Mouse (Mus musculus) C2C12 (cell line): ENCODE measurements around the gene Cks2. TPM values are rescaled to one million over a fixed set of nuclear protein-coding genes. Genes with fewer than 3 reads are reported as not detected.

Source experiments
- H3K27me3 ChIP-seq: one replicate; pipeline ENCODE4 v1.6.1; 2011; ENCODE audit not compliant: control insufficient read depth, insufficient read depth, insufficient read length
- H3K36me3 ChIP-seq: one replicate; pipeline ENCODE4 v1.6.1; 2011; ENCODE audit not compliant: control insufficient read depth, insufficient read depth
- H3K4me3 ChIP-seq: one replicate; pipeline ENCODE4 v1.5.1; 2011; ENCODE audit warnings: mild to moderate bottlenecking, control low read depth; ENCODE audit not compliant: poor library complexity, insufficient read depth, severe bottlenecking
- H3K79me2 ChIP-seq: one replicate; pipeline ENCODE4 v1.6.1; 2011; ENCODE audit not compliant: control insufficient read depth, insufficient read depth
- H3K79me3 ChIP-seq: one replicate; pipeline ENCODE4 v1.6.1; 2011; ENCODE audit warnings: low read depth, control low read depth
- H3ac ChIP-seq: one replicate; pipeline ENCODE3; 2011; ENCODE audit warnings: low read depth; ENCODE audit not compliant: control insufficient read depth, insufficient read length
- CEBPB ChIP-seq: IDR thresholded peaks from one replicate; pipeline ENCODE4 v1.6.1; 2011; ENCODE audit warnings: low read depth, mild to moderate bottlenecking, control low read depth, moderate library complexity
- CTCF ChIP-seq: IDR thresholded peaks from one replicate; pipeline ENCODE4 v1.5.1; 2011; ENCODE audit not compliant: control insufficient read depth, insufficient read depth, insufficient read length
- FOSL1 ChIP-seq: IDR thresholded peaks from one replicate; pipeline ENCODE4 v1.8.0; 2011; ENCODE audit warnings: mild to moderate bottlenecking, low read length; ENCODE audit not compliant: poor library complexity, insufficient read depth, severe bottlenecking
- MAX ChIP-seq: IDR thresholded peaks from one replicate; pipeline ENCODE4 v1.6.1; 2011; ENCODE audit warnings: mild to moderate bottlenecking, control low read depth
- MYOD1 ChIP-seq: IDR thresholded peaks from one replicate; pipeline ENCODE4 v1.6.1; 2011; ENCODE audit warnings: low read depth; ENCODE audit not compliant: control insufficient read depth, insufficient read length
- MYOG ChIP-seq: IDR thresholded peaks from one replicate; pipeline ENCODE4 v1.6.1; 2011; ENCODE audit not compliant: control insufficient read depth, insufficient read length; ENCODE audit errors: extremely low read depth
- USF1 ChIP-seq: IDR thresholded peaks from one replicate; pipeline ENCODE4 v1.6.1; 2011; ENCODE audit warnings: low read depth, mild to moderate bottlenecking, control low read depth, moderate library complexity
- polyA plus RNA-seq: library from polyadenylated mRNA; unstranded; fragments of >200 nt; fragmentation: generic; extraction: Trizol; gene quantifications from one replicate; pipeline ENCODE4 v1.2.1, GENCODE M21; 2012; ENCODE audit warnings: missing spikeins

Gene Cks2
- polyA plus RNA-seq, 1 experiment: 167 TPM

GRCm38 (mm10) chr13:51686966-51687365 lies 41.9 kb downstream of the Cks2 start:
- no peaks in the 10 kb centered on the region for H3K27me3 ChIP-seq
- no peak overlapping the region for H3K4me3 ChIP-seq
- H3ac ChIP-seq: no peak overlapping the region
- TF ChIP-seq MYOD1 (no peak), CTCF (no peak), USF1 (no peak), FOSL1 (no peak), MAX (no peak), CEBPB (no peak), MYOG (no peak)
- H3K79me3 ChIP-seq: no peaks in the 10 kb centered on the region
- peaks cover 47% of the 10 kb centered on the region for H3K36me3 ChIP-seq
- H3K79me2 ChIP-seq: no peaks in the 10 kb centered on the region

- Histone ChIP-seq H3K4me3 (no peak overlapping the region), H3ac (no peak overlapping the region), H3K36me3 (peaks cover 31% of the 10 kb centered on the region), H3K27me3 (no peaks in the 10 kb centered on the region), H3K79me3 (no peaks in the 10 kb centered on the region), H3K79me2 (no peaks in the 10 kb centered on the region)
- TF ChIP-seq MAX (no peak), MYOG (no peak), MYOD1 (no peak), CEBPB (no peak), USF1 (no peak), FOSL1 (no peak), CTCF (no peak)
These were observed 43.7 kb downstream of the Cks2 start for GRCm38 (mm10) chr13:51688688-51689087.

- no peaks in the 10 kb centered on the region for H3K36me3 ChIP-seq
- H3K79me2 ChIP-seq: no peaks in the 10 kb centered on the region
- no peaks in the 10 kb centered on the region for H3K27me3 ChIP-seq
- TF ChIP-seq CTCF (no peak), MYOD1 (no peak), CEBPB (no peak), MYOG (no peak), FOSL1 (no peak), USF1 (no peak), MAX (no peak)
- no peaks in the 10 kb centered on the region for H3K79me3 ChIP-seq
- H3K4me3 ChIP-seq: no peak overlapping the region
- H3ac ChIP-seq: no peak overlapping the region
These were observed 51.4 kb downstream of the Cks2 start for GRCm38 (mm10) chr13:51696481-51696880.

GRCm38 (mm10) chr13:51697455-51697854 lies 52.4 kb downstream of the Cks2 start:
- H3K27me3 ChIP-seq: no peaks in the 10 kb centered on the region
- no peaks in the 10 kb centered on the region for H3K79me3 ChIP-seq
- no peaks in the 10 kb centered on the region for H3K36me3 ChIP-seq
- no peak for TF ChIP-seq MAX
- no peak for TF ChIP-seq MYOG
- no peak for TF ChIP-seq FOSL1
- TF ChIP-seq MYOD1: no peak
- no peak for TF ChIP-seq CTCF
- TF ChIP-seq CEBPB: no peak
- no peak for TF ChIP-seq USF1
- no peaks in the 10 kb centered on the region for H3K79me2 ChIP-seq
- H3ac ChIP-seq: no peak overlapping the region
- H3K4me3 ChIP-seq: no peak overlapping the region

- no peak overlapping the region for H3ac ChIP-seq
- no peak for TF ChIP-seq FOSL1
- no peak for TF ChIP-seq CEBPB
- TF ChIP-seq USF1: no peak
- no peak for TF ChIP-seq MYOG
- H3K79me2 ChIP-seq: no peaks in the 10 kb centered on the region
- H3K79me3 ChIP-seq: no peaks in the 10 kb centered on the region
- H3K4me3 ChIP-seq: no peak overlapping the region
- no peaks in the 10 kb centered on the region for H3K27me3 ChIP-seq
- H3K36me3 ChIP-seq: no peaks in the 10 kb centered on the region
These were observed 52.9 kb downstream of the Cks2 start for GRCm38 (mm10) chr13:51697897-51698296.

GRCm38 (mm10) chr13:51698318-51698717 lies 53.3 kb downstream of the Cks2 start:
- Histone ChIP-seq H3K79me2 (no peaks in the 10 kb centered on the region), H3K27me3 (no peaks in the 10 kb centered on the region), H3K36me3 (no peaks in the 10 kb centered on the region), H3K4me3 (no peak overlapping the region), H3K79me3 (no peaks in the 10 kb centered on the region), H3ac (no peak overlapping the region)
- TF ChIP-seq USF1: no peak
- TF ChIP-seq MYOG: no peak
- TF ChIP-seq CTCF: no peak
- TF ChIP-seq CEBPB: no peak
- TF ChIP-seq MYOD1: no peak
- TF ChIP-seq FOSL1: no peak
- TF ChIP-seq MAX: no peak

Other genes with a start within 250 kb of the Cks2 start
- 15.0 TPM for gene S1pr3, start 236.6 kb upstream of the Cks2 start, polyA plus RNA-seq
- 0.16 TPM for gene Shc3, start 75.8 kb upstream of the Cks2 start, polyA plus RNA-seq
- gene Secisbp2, start 6.5 kb downstream of the Cks2 start, polyA plus RNA-seq: 6.1 TPM
- gene Sema4d, start 148.5 kb downstream of the Cks2 start, polyA plus RNA-seq: 0.20 TPM
- gene Gadd45g, start 201.4 kb downstream of the Cks2 start, polyA plus RNA-seq: 180 TPM